Mouse (Mus musculus) layer of hippocampus, postnatal 10 days (tissue): Measurements from ENCODE around the gene Ugt8a. TPM values are rescaled to one million over a fixed set of nuclear protein-coding genes. Genes with fewer than 3 reads are reported as not detected.

Source experiments
- DNase-seq, 2 experiments: peaks; one replicate each; pipeline ENCODE4 v3.0.0; 2021; ENCODE audit warnings: low spot score in 2 of 2
- total RNA-seq, 2 experiments: library from RNA; stranded (reverse); gene quantifications; 2 replicates each; pipeline ENCODE4 v1.2.3; 2021

The Ugt8a gene
- total RNA-seq, 2 experiments from 2014 or later: 12.1 to 15.4 TPM

GRCm38 (mm10) chr3:125874371-125874770 lies 64.0 kb downstream of the Ugt8a start:
- no peak for DNase-seq

GRCm38 (mm10) chr3:125869873-125870272 lies 68.5 kb downstream of the Ugt8a start:
- no peak for DNase-seq

- peak in 1 of 2 experiments; percentile 7 for DNase-seq
Observed at GRCm38 (mm10) chr3:125861601-125862000, 76.8 kb downstream of the Ugt8a start.

- DNase-seq: peak; percentile 30 to 44
Observed at GRCm38 (mm10) chr3:125849163-125849872, 89.1 kb downstream of the Ugt8a start.

- no peak for DNase-seq
Observed at GRCm38 (mm10) chr3:125828051-125828450, 110.4 kb downstream of the Ugt8a start.

GRCm38 (mm10) chr3:125827256-125827655 lies 111.2 kb downstream of the Ugt8a start:
- DNase-seq: peak; percentile 52 to 54

GRCm38 (mm10) chr3:125819741-125820140 lies 118.7 kb downstream of the Ugt8a start:
- DNase-seq: no peak
